Mouse (Mus musculus): ENCODE data around the gene Ficd. TPM values are rescaled to one million over a fixed set of nuclear protein-coding genes. Genes with fewer than 3 reads are reported as not detected.
"Not testable (repeated sequence)": the region's sequence is repeated elsewhere in the genome, so short reads cannot be mapped to it uniquely, and the experiment has no call there.

Ficd gene
- total and polyA plus RNA-seq, 2 experiments from 2014 or later, result 8.7 to 11.7 TPM

GRCm38 (mm10) chr5:113779569-113779968 lies 44.0 kb downstream of the Ficd start:
- DNase-seq (ENCODE audit: low spot score), result no peak

GRCm38 (mm10) chr5:113780082-113780752 lies 44.6 kb downstream of the Ficd start:
- DNase-seq (ENCODE audit: low spot score) (no peak), ATAC-seq (peak; percentile 33; the same call in 1 of the 2 replicates)
- Histone ChIP-seq H3K36me3 (ENCODE audit: insufficient read depth, low read length) (peaks cover 20% of the 10 kb centered on the region), H3K4me3 (ENCODE audit: low read length) (no peak overlapping the region), H3K9ac (replicated peaks; ENCODE audit: low read length) (no peak overlapping the region), H3K27me3 (ENCODE audit: insufficient read depth, low read length) (no peaks in the 10 kb centered on the region), H3K4me1 (ENCODE audit: insufficient read depth, low read length) (no peaks in the 10 kb centered on the region), H3K4me2 (ENCODE audit: low read depth, low read length) (no peak overlapping the region), H3K9me3 (ENCODE audit: low read length) (no peaks in the 10 kb centered on the region), H3K27ac (no peak overlapping the region)
- 93% methylated on average over 3 of the region's 3 CpGs for WGBS
- no peak for TF ChIP-seq CTCF (IDR thresholded peaks at IDR 0.05; ENCODE audit: low read depth)

More at GRCm38 (mm10) chr5:113779569-113779968, 44.0 kb downstream of the Ficd start:
- Histone ChIP-seq H3K4me2 (ENCODE audit: low read depth, low read length) (no peak overlapping the region), H3K9me3 (ENCODE audit: low read length) (no peaks in the 10 kb centered on the region), H3K36me3 (ENCODE audit: insufficient read depth, low read length) (peaks cover 24% of the 10 kb centered on the region), H3K9ac (replicated peaks; ENCODE audit: low read length) (no peak overlapping the region), H3K4me1 (ENCODE audit: insufficient read depth, low read length) (no peaks in the 10 kb centered on the region), H3K4me3 (ENCODE audit: low read length) (no peak overlapping the region), H3K27me3 (ENCODE audit: insufficient read depth, low read length) (no peaks in the 10 kb centered on the region), H3K27ac (no peak overlapping the region)
- ATAC-seq, result peak; percentile 10; the same call in 1 of the 2 replicates
- WGBS, result 77% methylated on average over 5 of the region's 5 CpGs
- no peak for TF ChIP-seq CTCF (IDR thresholded peaks at IDR 0.05; ENCODE audit: low read depth)

GRCm38 (mm10) chr5:113780763-113781162 lies 45.2 kb downstream of the Ficd start:
- ATAC-seq (no peak), DNase-seq (ENCODE audit: low spot score) (no peak)
- no peak overlapping the region for H3K9ac ChIP-seq (replicated peaks; ENCODE audit: low read length)
- H3K9me3 ChIP-seq (ENCODE audit: low read length), result no peaks in the 10 kb centered on the region
- 87% methylated on average over 5 of the region's 5 CpGs for WGBS
- TF ChIP-seq CTCF (IDR thresholded peaks at IDR 0.05; ENCODE audit: low read depth), result no peak
- H3K4me2 ChIP-seq (ENCODE audit: low read depth, low read length), result no peak overlapping the region
- no peak overlapping the region for H3K27ac ChIP-seq
- H3K36me3 ChIP-seq (ENCODE audit: insufficient read depth, low read length), result peaks cover 15% of the 10 kb centered on the region; the same call in 1 of the 2 replicates
- no peaks in the 10 kb centered on the region for H3K4me1 ChIP-seq (ENCODE audit: insufficient read depth, low read length)
- no peaks in the 10 kb centered on the region for H3K27me3 ChIP-seq (ENCODE audit: insufficient read depth, low read length)
- no peak overlapping the region for H3K4me3 ChIP-seq (ENCODE audit: low read length)

GRCm38 (mm10) chr5:113781254-113781653 lies 45.7 kb downstream of the Ficd start:
- H3K9ac ChIP-seq (replicated peaks; ENCODE audit: low read length), result no peak overlapping the region
- no peaks in the 10 kb centered on the region for H3K4me1 ChIP-seq (ENCODE audit: insufficient read depth, low read length)
- 83% methylated on average over 7 of the region's 7 CpGs for WGBS

GRCm38 (mm10) chr5:113781875-113782274 lies 46.3 kb downstream of the Ficd start:
- WGBS, result 79% methylated on average over 7 of the region's 7 CpGs
- H3K4me2 ChIP-seq (ENCODE audit: low read depth, low read length), result no peak overlapping the region
- H3K4me1 ChIP-seq (ENCODE audit: insufficient read depth, low read length), result no peaks in the 10 kb centered on the region
- peaks cover 4% of the 10 kb centered on the region; the same call in 1 of the 2 replicates for H3K36me3 ChIP-seq (ENCODE audit: insufficient read depth, low read length)
- H3K4me3 ChIP-seq (ENCODE audit: low read length), result no peak overlapping the region
- TF ChIP-seq CTCF (IDR thresholded peaks at IDR 0.05; ENCODE audit: low read depth), result no peak
- no peak overlapping the region for H3K9ac ChIP-seq (replicated peaks; ENCODE audit: low read length)
- no peak for DNase-seq (ENCODE audit: low spot score)
- no peak for ATAC-seq
- H3K9me3 ChIP-seq (ENCODE audit: low read length), result no peaks in the 10 kb centered on the region
- no peaks in the 10 kb centered on the region for H3K27me3 ChIP-seq (ENCODE audit: insufficient read depth, low read length)
- H3K27ac ChIP-seq, result no peak overlapping the region

More at GRCm38 (mm10) chr5:113781254-113781653, 45.7 kb downstream of the Ficd start:
- Histone ChIP-seq H3K9me3 (ENCODE audit: low read length) (no peaks in the 10 kb centered on the region), H3K4me3 (ENCODE audit: low read length) (no peak overlapping the region), H3K4me2 (ENCODE audit: low read depth, low read length) (no peak overlapping the region), H3K36me3 (ENCODE audit: insufficient read depth, low read length) (peaks cover 10% of the 10 kb centered on the region; the same call in 1 of the 2 replicates), H3K27ac (no peak overlapping the region), H3K27me3 (ENCODE audit: insufficient read depth, low read length) (no peaks in the 10 kb centered on the region)
- ATAC-seq (no peak), DNase-seq (ENCODE audit: low spot score) (no peak)
- TF ChIP-seq CTCF (IDR thresholded peaks at IDR 0.05; ENCODE audit: low read depth), result no peak

- H3K4me1 ChIP-seq (ENCODE audit: insufficient read depth, low read length), result no peaks in the 10 kb centered on the region
- 86% methylated on average over 7 of the region's 7 CpGs for WGBS
- H3K36me3 ChIP-seq (ENCODE audit: insufficient read depth, low read length), result no peaks in the 10 kb centered on the region
- H3K4me3 ChIP-seq (ENCODE audit: low read length), result no peak overlapping the region
- H3K4me2 ChIP-seq (ENCODE audit: low read depth, low read length), result no peak overlapping the region
- DNase-seq (ENCODE audit: low spot score) (no peak), ATAC-seq (no peak)
- H3K9ac ChIP-seq (replicated peaks; ENCODE audit: low read length), result no peak overlapping the region
- no peaks in the 10 kb centered on the region for H3K27me3 ChIP-seq (ENCODE audit: insufficient read depth, low read length)
- H3K27ac ChIP-seq, result no peak overlapping the region
- no peaks in the 10 kb centered on the region for H3K9me3 ChIP-seq (ENCODE audit: low read length)
- TF ChIP-seq CTCF (IDR thresholded peaks at IDR 0.05; ENCODE audit: low read depth), result no peak
Observed at GRCm38 (mm10) chr5:113782624-113783023, 47.0 kb downstream of the Ficd start.

GRCm38 (mm10) chr5:113783581-113784001 lies 48.0 kb downstream of the Ficd start:
- H3K9me3 ChIP-seq (ENCODE audit: low read length), result no peaks in the 10 kb centered on the region
- ATAC-seq (no peak), DNase-seq (ENCODE audit: low spot score) (no peak)
- H3K4me1 ChIP-seq (ENCODE audit: insufficient read depth, low read length), result no peaks in the 10 kb centered on the region
- no peaks in the 10 kb centered on the region for H3K36me3 ChIP-seq (ENCODE audit: insufficient read depth, low read length)
- no peak overlapping the region for H3K4me2 ChIP-seq (ENCODE audit: low read depth, low read length)
- no peak overlapping the region for H3K9ac ChIP-seq (replicated peaks; ENCODE audit: low read length)
- WGBS, result 19% methylated on average over 12 of the region's 12 CpGs
- no peak for TF ChIP-seq CTCF (IDR thresholded peaks at IDR 0.05; ENCODE audit: low read depth)
- H3K27me3 ChIP-seq (ENCODE audit: insufficient read depth, low read length), result no peaks in the 10 kb centered on the region
- no peak overlapping the region for H3K27ac ChIP-seq
- H3K4me3 ChIP-seq (ENCODE audit: low read length), result no peak overlapping the region

- H3K9me3 ChIP-seq (ENCODE audit: low read length); H3K9ac ChIP-seq (replicated peaks; ENCODE audit: low read length); ATAC-seq; H3K4me1 ChIP-seq (ENCODE audit: insufficient read depth, low read length); H3K4me2 ChIP-seq (ENCODE audit: low read depth, low read length); H3K27ac ChIP-seq; H3K27me3 ChIP-seq (ENCODE audit: insufficient read depth, low read length); H3K4me3 ChIP-seq (ENCODE audit: low read length); DNase-seq (ENCODE audit: low spot score); H3K36me3 ChIP-seq (ENCODE audit: insufficient read depth, low read length): not testable (repeated sequence)
- WGBS, result 39% methylated on average over 3 of the region's 3 CpGs
Observed at GRCm38 (mm10) chr5:113784104-113784503, 48.5 kb downstream of the Ficd start.
